Mouse (Mus musculus): ENCODE measurements around the gene Olfr1511. TPM values are rescaled to one million over a fixed set of nuclear protein-coding genes. Genes with fewer than 3 reads are reported as not detected.

Gene Olfr1511
- polyA plus RNA-seq, 1 experiment from 2014 or later = not detected

DNA sequence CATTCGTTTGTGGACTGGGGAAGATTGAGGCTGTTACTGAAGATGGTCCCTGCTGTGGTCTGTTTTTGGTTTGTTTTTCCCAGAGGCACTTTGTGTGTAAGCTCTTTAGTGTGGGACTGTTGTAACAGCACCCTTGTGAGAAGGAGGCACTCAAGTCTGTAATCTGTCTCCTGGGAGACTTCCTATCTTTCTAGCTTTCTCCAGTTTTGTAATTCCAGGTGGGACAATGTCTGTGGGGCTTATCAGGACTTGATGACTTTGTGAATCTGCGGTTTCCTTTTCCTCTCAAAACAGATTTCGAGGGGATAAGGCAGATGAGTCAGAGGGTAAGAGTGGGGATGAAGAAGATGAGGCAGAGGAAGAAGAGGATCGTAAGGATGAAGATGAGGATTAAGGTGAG, 40.9 kb downstream of the Olfr1511 start, which contains the start of gene Olfr1513:
Gene Olfr1513 (minus strand): TSS at position 101 of the 400 bp plus-strand sequence.
- Histone ChIP-seq H3K9ac (replicated peaks; ENCODE audit: low read depth, low read length) (no peak within 1 kb of the TSS), H3K27me3 (ENCODE audit: control insufficient read depth, insufficient read depth, low read length) (no peaks in the 10 kb centered on the region), H3K9me3 (ENCODE audit: control insufficient read depth, low read depth, low read length) (no peaks in the 10 kb centered on the region), H3K36me3 (ENCODE audit: control insufficient read depth, insufficient read depth, low read length) (no peaks in the 10 kb centered on the region), H3K4me3 (ENCODE audit: low read depth, low read length) (no peak within 1 kb of the TSS), H3K4me2 (replicated peaks; ENCODE audit: low read depth, low read length) (no peak within 1 kb of the TSS), H3K4me1 (ENCODE audit: control insufficient read depth, insufficient read depth, low read length) (no peaks in the 10 kb centered on the region), H3K27ac (ENCODE audit: low read length) (no peak within 1 kb of the TSS)
- ATAC-seq (ENCODE audit: insufficient number of reproducible peaks, insufficient read depth, low FRiP score, low read depth) = no peak
- WGBS = 67% methylated on average over 4 of the region's 4 CpGs

Other genes with a start within 250 kb of the Olfr1511 start
- gene Supt16, start 200.0 kb downstream of the Olfr1511 start, polyA plus RNA-seq (2014; fragmentation: Nextera tagmentation; extraction: Ambion mirVana) = 86.0 and 87.3 TPM in 2 replicates
- 49.7 and 56.0 TPM in 2 replicates for gene Chd8, start 139.6 kb downstream of the Olfr1511 start, polyA plus RNA-seq (2014; fragmentation: Nextera tagmentation; extraction: Ambion mirVana)
- gene Tox4, start 118.2 kb downstream of the Olfr1511 start, polyA plus RNA-seq (2014; fragmentation: Nextera tagmentation; extraction: Ambion mirVana) = 47.3 and 56.0 TPM in 2 replicates
- 26.6 and 27.3 TPM in 2 replicates for gene Rab2b, start 117.8 kb downstream of the Olfr1511 start, polyA plus RNA-seq (2014; fragmentation: Nextera tagmentation; extraction: Ambion mirVana)
- gene Mettl3, start 92.3 kb downstream of the Olfr1511 start, polyA plus RNA-seq (2014; fragmentation: Nextera tagmentation; extraction: Ambion mirVana) = 41.3 and 45.3 TPM in 2 replicates
- 14.6 and 16.2 TPM in 2 replicates for gene Sall2, start 68.6 kb downstream of the Olfr1511 start, polyA plus RNA-seq (2014; fragmentation: Nextera tagmentation; extraction: Ambion mirVana)
- gene Olfr1513, start 41.0 kb downstream of the Olfr1511 start, polyA plus RNA-seq (2014; fragmentation: Nextera tagmentation; extraction: Ambion mirVana) = not detected in 2 replicates
- not detected in 2 replicates for gene Olfr1512, start 18.2 kb downstream of the Olfr1511 start, polyA plus RNA-seq (2014; fragmentation: Nextera tagmentation; extraction: Ambion mirVana)
- gene Olfr1510, start 17.0 kb upstream of the Olfr1511 start, polyA plus RNA-seq (2014; fragmentation: Nextera tagmentation; extraction: Ambion mirVana) = not detected in 2 replicates
- gene Olfr1509, start 45.6 kb upstream of the Olfr1511 start, polyA plus RNA-seq (2014; fragmentation: Nextera tagmentation; extraction: Ambion mirVana) = not detected in 2 replicates
- not detected in 2 replicates for gene Olfr1508, start 70.1 kb upstream of the Olfr1511 start, polyA plus RNA-seq (2014; fragmentation: Nextera tagmentation; extraction: Ambion mirVana)
- not detected in 2 replicates for gene Olfr1507, start 98.4 kb upstream of the Olfr1511 start, polyA plus RNA-seq (2014; fragmentation: Nextera tagmentation; extraction: Ambion mirVana)